Mouse (Mus musculus): ENCODE measurements around the gene Olfr1047. TPM values are rescaled to one million over a fixed set of nuclear protein-coding genes. Genes with fewer than 3 reads are reported as not detected.

Gene Olfr1047
- not detected for polyA plus RNA-seq (2014; fragmentation: Illumina TruSeq; extraction: RNeasy Lipid Tissue Mini Kit (QIAGEN cat#74804); ENCODE audit: low read depth, low replicate concordance)

DNA sequence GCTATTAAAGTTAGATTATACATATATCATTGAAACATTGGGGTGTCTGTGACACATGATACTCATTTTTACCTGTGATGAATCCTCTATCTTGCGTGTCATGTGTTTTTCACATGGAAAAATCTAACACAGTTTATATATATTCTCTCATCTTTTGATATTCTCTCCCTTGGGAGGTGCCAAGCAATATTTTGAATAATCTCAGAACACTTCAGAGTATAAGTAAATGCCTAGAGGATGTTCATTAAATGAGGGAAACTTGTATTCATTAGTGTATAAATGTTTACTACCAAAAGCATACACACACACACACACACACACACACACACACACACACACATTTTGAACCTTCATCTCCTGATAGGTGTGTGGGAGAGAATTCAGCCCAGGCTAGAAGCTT, at the start of gene Olfr1047:
TSS of gene Olfr1047 (minus strand) at position 101 of the 400 bp plus-strand sequence.

DNA sequence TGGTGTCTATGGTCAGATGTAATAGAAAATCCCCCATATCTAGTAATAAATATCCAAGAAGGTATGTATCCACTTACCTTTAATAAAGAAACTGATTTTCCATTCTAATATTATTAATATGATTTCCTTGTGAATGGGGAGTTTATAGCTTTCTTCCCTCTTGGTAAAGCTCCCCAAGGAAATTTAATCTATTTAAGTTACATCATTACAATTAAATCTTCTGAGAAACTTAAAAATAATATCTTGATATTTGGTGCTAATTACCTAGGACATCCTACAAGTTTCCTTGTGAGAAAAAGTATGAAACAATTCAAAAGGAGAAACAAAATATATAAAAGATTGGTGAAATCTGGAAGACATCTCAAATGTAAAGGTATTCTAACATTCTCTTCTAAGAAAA, 47.8 kb upstream of the Olfr1047 start, which contains the start of gene Olfr1051:
TSS of gene Olfr1051 (minus strand) at position 101 of the 400 bp plus-strand sequence.

DNA sequence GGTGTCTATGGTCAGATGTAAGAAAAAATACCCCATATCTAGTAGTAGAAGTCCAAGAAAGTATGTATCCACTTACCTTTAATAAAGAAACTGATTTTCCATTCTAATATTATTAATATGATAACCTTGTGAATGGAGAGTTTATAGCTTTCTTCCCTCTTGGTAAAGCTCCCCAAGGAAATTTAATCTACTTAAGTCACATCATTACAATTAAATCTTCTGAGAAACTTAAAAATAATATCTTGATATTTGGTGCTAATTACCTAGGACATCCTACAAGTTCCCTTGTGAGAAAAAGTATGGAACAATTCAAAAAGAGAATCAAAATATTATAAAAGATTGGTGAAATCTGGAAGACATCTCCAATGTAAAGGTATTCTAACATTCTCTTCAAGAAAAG, 27.0 kb upstream of the Olfr1047 start, which contains the start of gene Olfr1049:
TSS of gene Olfr1049 (minus strand) at position 101 of the 400 bp plus-strand sequence.

DNA sequence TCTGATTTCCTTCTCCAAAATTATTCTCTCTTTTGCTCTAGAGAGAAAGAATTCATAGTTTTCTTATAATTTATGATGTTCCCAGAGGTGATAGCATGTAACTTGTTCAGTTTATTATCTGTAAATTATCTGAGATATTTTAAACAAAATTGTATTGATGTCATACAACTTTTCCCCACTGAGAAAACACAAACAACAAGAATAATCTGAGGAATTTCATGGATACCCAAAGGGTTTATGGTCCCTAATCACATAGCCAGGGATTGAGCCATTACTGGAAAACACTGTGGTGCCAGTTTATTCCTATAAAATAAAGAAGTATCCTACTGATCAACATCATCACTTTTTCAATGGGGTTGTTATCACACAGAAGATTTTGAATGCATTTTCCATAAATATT, 9.0 kb upstream of the Olfr1047 start, which contains the start of gene Olfr1048:
TSS of gene Olfr1048 (minus strand) at position 101 of the 400 bp plus-strand sequence.

DNA sequence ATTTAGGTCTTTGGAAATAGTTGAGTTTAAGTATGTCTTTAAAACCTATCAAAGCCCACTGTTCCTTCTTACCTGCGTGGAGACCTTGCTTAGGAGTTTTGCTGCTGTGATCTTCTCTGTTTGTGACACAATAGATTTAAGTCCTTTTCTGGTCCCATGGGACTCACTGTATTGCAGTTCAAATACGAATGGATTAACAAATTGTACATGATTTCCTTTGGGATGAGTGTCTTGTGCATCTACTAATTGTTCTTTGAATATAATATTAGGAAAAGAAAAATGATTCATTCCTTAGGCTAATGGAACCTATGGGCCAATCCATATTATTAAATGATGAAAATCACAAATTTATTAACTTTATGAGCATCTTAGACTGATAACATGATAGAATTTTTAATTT, 12.0 kb downstream of the Olfr1047 start, which contains the start of gene Olfr1046:
TSS of gene Olfr1046 (minus strand) at position 101 of the 400 bp plus-strand sequence.

DNA sequence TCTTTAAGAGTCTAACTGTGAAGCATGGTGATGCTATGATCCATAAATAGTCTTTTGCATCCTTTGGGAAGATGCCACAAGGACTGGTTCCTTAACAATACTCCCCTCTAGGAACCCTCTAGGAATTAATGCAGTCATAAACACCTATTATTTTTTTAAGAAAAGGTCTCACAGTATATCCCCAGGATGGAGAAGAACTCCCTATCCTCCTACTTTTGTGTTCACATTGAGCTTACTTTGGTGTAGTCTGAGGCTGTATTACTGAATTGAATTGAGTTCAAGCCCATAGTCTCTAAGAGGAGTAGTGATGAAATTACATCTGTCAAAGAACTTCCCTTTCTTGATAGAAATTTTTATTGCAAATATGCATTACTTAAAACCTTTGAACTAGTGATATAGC, 28.3 kb downstream of the Olfr1047 start, which contains the start of gene Olfr1045:
TSS of gene Olfr1045 (minus strand) at position 101 of the 400 bp plus-strand sequence.

DNA sequence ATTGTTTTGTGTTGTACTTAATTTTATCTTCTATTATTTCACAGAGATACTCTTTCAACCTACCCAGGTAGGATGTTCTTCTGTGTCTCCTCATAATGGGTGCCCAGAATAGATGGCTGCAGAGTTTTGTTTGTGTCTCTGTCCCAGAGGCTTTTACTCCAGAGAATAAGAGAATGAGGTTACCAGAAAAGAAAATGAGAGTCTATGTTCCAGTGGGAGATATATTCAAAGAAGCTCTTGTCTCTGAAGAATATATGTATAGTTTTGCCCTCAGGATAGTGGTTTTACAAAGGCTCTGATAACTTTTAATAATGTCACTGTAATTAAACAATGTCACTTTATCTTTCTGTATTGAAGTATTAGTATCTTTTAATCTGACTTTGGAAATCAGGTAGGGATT, 45.6 kb downstream of the Olfr1047 start, which contains the start of gene Olfr52:
TSS of gene Olfr52 (minus strand) at position 101 of the 400 bp plus-strand sequence.

DNA sequence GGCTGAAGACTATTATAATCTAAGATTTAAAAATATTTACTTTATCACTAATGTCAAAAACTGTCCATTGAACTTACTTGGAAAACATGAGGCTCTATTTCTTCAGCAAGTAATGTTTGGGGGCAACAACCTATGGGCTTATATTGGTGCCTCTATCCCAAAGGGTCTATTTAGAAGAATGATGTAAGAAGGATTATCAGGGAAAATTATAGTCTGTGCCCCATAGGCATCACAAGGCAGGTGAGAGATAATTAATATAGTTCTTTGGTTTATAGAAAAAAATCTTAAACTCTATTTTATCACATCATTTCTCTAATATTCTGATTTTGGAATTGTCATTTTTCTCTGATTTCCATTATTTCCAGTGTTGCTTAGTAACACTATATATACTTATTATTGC, 53.5 kb downstream of the Olfr1047 start, which contains the start of gene Olfr1044:
TSS of gene Olfr1044 (minus strand) at position 101 of the 400 bp plus-strand sequence.

Other genes with a start within 250 kb of the Olfr1047 start
- gene Olfr1031, start 241.1 kb downstream of the Olfr1047 start, polyA plus RNA-seq (2014; fragmentation: Illumina TruSeq; extraction: RNeasy Lipid Tissue Mini Kit (QIAGEN cat#74804); ENCODE audit: low read depth, low replicate concordance), result not detected
- not detected for gene Olfr1032, start 225.9 kb downstream of the Olfr1047 start, polyA plus RNA-seq (2014; fragmentation: Illumina TruSeq; extraction: RNeasy Lipid Tissue Mini Kit (QIAGEN cat#74804); ENCODE audit: low read depth, low replicate concordance)
- gene Olfr1033, start 210.8 kb downstream of the Olfr1047 start, polyA plus RNA-seq (2014; fragmentation: Illumina TruSeq; extraction: RNeasy Lipid Tissue Mini Kit (QIAGEN cat#74804); ENCODE audit: low read depth, low replicate concordance), result 1.5 TPM
- gene Olfr1034, start 185.5 kb downstream of the Olfr1047 start, polyA plus RNA-seq (2014; fragmentation: Illumina TruSeq; extraction: RNeasy Lipid Tissue Mini Kit (QIAGEN cat#74804); ENCODE audit: low read depth, low replicate concordance), result 0.11 TPM
- gene Olfr1036, start 157.4 kb downstream of the Olfr1047 start, polyA plus RNA-seq (2014; fragmentation: Illumina TruSeq; extraction: RNeasy Lipid Tissue Mini Kit (QIAGEN cat#74804); ENCODE audit: low read depth, low replicate concordance), result not detected
- 0.15 TPM for gene Olfr1037, start 144.0 kb downstream of the Olfr1047 start, polyA plus RNA-seq (2014; fragmentation: Illumina TruSeq; extraction: RNeasy Lipid Tissue Mini Kit (QIAGEN cat#74804); ENCODE audit: low read depth, low replicate concordance)
- not detected for gene Olfr1039, start 95.5 kb downstream of the Olfr1047 start, polyA plus RNA-seq (2014; fragmentation: Illumina TruSeq; extraction: RNeasy Lipid Tissue Mini Kit (QIAGEN cat#74804); ENCODE audit: low read depth, low replicate concordance)
- not detected for gene Olfr1040, start 84.7 kb downstream of the Olfr1047 start, polyA plus RNA-seq (2014; fragmentation: Illumina TruSeq; extraction: RNeasy Lipid Tissue Mini Kit (QIAGEN cat#74804); ENCODE audit: low read depth, low replicate concordance)
- not detected for gene Olfr1042, start 69.6 kb downstream of the Olfr1047 start, polyA plus RNA-seq (2014; fragmentation: Illumina TruSeq; extraction: RNeasy Lipid Tissue Mini Kit (QIAGEN cat#74804); ENCODE audit: low read depth, low replicate concordance)
- gene Olfr1043, start 63.9 kb downstream of the Olfr1047 start, polyA plus RNA-seq (2014; fragmentation: Illumina TruSeq; extraction: RNeasy Lipid Tissue Mini Kit (QIAGEN cat#74804); ENCODE audit: low read depth, low replicate concordance), result not detected
- gene Olfr1044, start 53.6 kb downstream of the Olfr1047 start, polyA plus RNA-seq (2014; fragmentation: Illumina TruSeq; extraction: RNeasy Lipid Tissue Mini Kit (QIAGEN cat#74804); ENCODE audit: low read depth, low replicate concordance), result not detected
- not detected for gene Olfr52, start 45.7 kb downstream of the Olfr1047 start, polyA plus RNA-seq (2014; fragmentation: Illumina TruSeq; extraction: RNeasy Lipid Tissue Mini Kit (QIAGEN cat#74804); ENCODE audit: low read depth, low replicate concordance)
- not detected for gene Olfr1045, start 28.4 kb downstream of the Olfr1047 start, polyA plus RNA-seq (2014; fragmentation: Illumina TruSeq; extraction: RNeasy Lipid Tissue Mini Kit (QIAGEN cat#74804); ENCODE audit: low read depth, low replicate concordance)
- not detected for gene Olfr1046, start 12.1 kb downstream of the Olfr1047 start, polyA plus RNA-seq (2014; fragmentation: Illumina TruSeq; extraction: RNeasy Lipid Tissue Mini Kit (QIAGEN cat#74804); ENCODE audit: low read depth, low replicate concordance)
- not detected for gene Olfr1048, start 8.9 kb upstream of the Olfr1047 start, polyA plus RNA-seq (2014; fragmentation: Illumina TruSeq; extraction: RNeasy Lipid Tissue Mini Kit (QIAGEN cat#74804); ENCODE audit: low read depth, low replicate concordance)
- gene Olfr1049, start 26.9 kb upstream of the Olfr1047 start, polyA plus RNA-seq (2014; fragmentation: Illumina TruSeq; extraction: RNeasy Lipid Tissue Mini Kit (QIAGEN cat#74804); ENCODE audit: low read depth, low replicate concordance), result not detected
- gene Olfr1051, start 47.7 kb upstream of the Olfr1047 start, polyA plus RNA-seq (2014; fragmentation: Illumina TruSeq; extraction: RNeasy Lipid Tissue Mini Kit (QIAGEN cat#74804); ENCODE audit: low read depth, low replicate concordance), result not detected
- not detected for gene Olfr1052, start 61.1 kb upstream of the Olfr1047 start, polyA plus RNA-seq (2014; fragmentation: Illumina TruSeq; extraction: RNeasy Lipid Tissue Mini Kit (QIAGEN cat#74804); ENCODE audit: low read depth, low replicate concordance)
- not detected for gene Olfr1053, start 83.9 kb upstream of the Olfr1047 start, polyA plus RNA-seq (2014; fragmentation: Illumina TruSeq; extraction: RNeasy Lipid Tissue Mini Kit (QIAGEN cat#74804); ENCODE audit: low read depth, low replicate concordance)
- gene Olfr1054, start 104.0 kb upstream of the Olfr1047 start, polyA plus RNA-seq (2014; fragmentation: Illumina TruSeq; extraction: RNeasy Lipid Tissue Mini Kit (QIAGEN cat#74804); ENCODE audit: low read depth, low replicate concordance), result not detected
- not detected for gene Olfr1055, start 118.9 kb upstream of the Olfr1047 start, polyA plus RNA-seq (2014; fragmentation: Illumina TruSeq; extraction: RNeasy Lipid Tissue Mini Kit (QIAGEN cat#74804); ENCODE audit: low read depth, low replicate concordance)
- not detected for gene Olfr1056, start 131.1 kb upstream of the Olfr1047 start, polyA plus RNA-seq (2014; fragmentation: Illumina TruSeq; extraction: RNeasy Lipid Tissue Mini Kit (QIAGEN cat#74804); ENCODE audit: low read depth, low replicate concordance)
- gene Olfr1057, start 147.0 kb upstream of the Olfr1047 start, polyA plus RNA-seq (2014; fragmentation: Illumina TruSeq; extraction: RNeasy Lipid Tissue Mini Kit (QIAGEN cat#74804); ENCODE audit: low read depth, low replicate concordance), result not detected
- gene Olfr1058, start 157.2 kb upstream of the Olfr1047 start, polyA plus RNA-seq (2014; fragmentation: Illumina TruSeq; extraction: RNeasy Lipid Tissue Mini Kit (QIAGEN cat#74804); ENCODE audit: low read depth, low replicate concordance), result not detected
- gene Olfr1061, start 182.6 kb upstream of the Olfr1047 start, polyA plus RNA-seq (2014; fragmentation: Illumina TruSeq; extraction: RNeasy Lipid Tissue Mini Kit (QIAGEN cat#74804); ENCODE audit: low read depth, low replicate concordance), result not detected
- not detected for gene Olfr1062, start 195.3 kb upstream of the Olfr1047 start, polyA plus RNA-seq (2014; fragmentation: Illumina TruSeq; extraction: RNeasy Lipid Tissue Mini Kit (QIAGEN cat#74804); ENCODE audit: low read depth, low replicate concordance)
- not detected for gene Olfr1065, start 219.2 kb upstream of the Olfr1047 start, polyA plus RNA-seq (2014; fragmentation: Illumina TruSeq; extraction: RNeasy Lipid Tissue Mini Kit (QIAGEN cat#74804); ENCODE audit: low read depth, low replicate concordance)
- gene Olfr1066, start 224.9 kb upstream of the Olfr1047 start, polyA plus RNA-seq (2014; fragmentation: Illumina TruSeq; extraction: RNeasy Lipid Tissue Mini Kit (QIAGEN cat#74804); ENCODE audit: low read depth, low replicate concordance), result not detected

All from testis, adult 10 weeks (tissue).